Mouse (Mus musculus) stomach, embryonic 15.5 days (tissue): ENCODE results near the gene Rfx4. TPM values are rescaled to one million over a fixed set of nuclear protein-coding genes. Genes with fewer than 3 reads are reported as not detected.

Experiments used
- polyA plus RNA-seq: library from polyadenylated mRNA; unstranded; fragments of >200 nt; fragmentation: Nextera tagmentation; extraction: Ambion mirVana; gene quantifications from 2 replicates; pipeline ENCODE4 v1.2.1, GENCODE M21; 2015

Rfx4 gene
- polyA plus RNA-seq, 1 experiment from 2014 or later, result 0.08 TPM

Other genes starting within 250 kb of the Rfx4 start
- 81.8 and 89.3 TPM in 2 replicates for gene Ckap4, start 222.0 kb upstream of the Rfx4 start, polyA plus RNA-seq
- 16.0 and 19.7 TPM in 2 replicates for gene Tcp11l2, start 179.4 kb upstream of the Rfx4 start, polyA plus RNA-seq
- 10.8 and 12.6 TPM in 2 replicates for gene Polr3b, start 133.8 kb upstream of the Rfx4 start, polyA plus RNA-seq
- gene Ric8b, start 161.6 kb downstream of the Rfx4 start, polyA plus RNA-seq, result 19.2 TPM in 2 replicates